Mouse (Mus musculus) testis, adult 2 months (tissue): ENCODE results near the gene Akr1d1. TPM values are rescaled to one million over a fixed set of nuclear protein-coding genes. Genes with fewer than 3 reads are reported as not detected.
A peak's percentile ranks its signal among the peaks of the same experiment; 100 is the strongest.

Source experiments
- H3K27ac ChIP-seq: fragments of 200-500 bp; 2 replicates; pipeline ENCODE4 v1.5.1; 2012; ENCODE audit warnings: low read depth, low read length; ENCODE audit not compliant: control insufficient read depth, insufficient read depth
- H3K27me3 ChIP-seq: fragments of 200-500 bp; 2 replicates; pipeline ENCODE4 v1.6.1; 2012; ENCODE audit warnings: mild to moderate bottlenecking, low read length, moderate library complexity; ENCODE audit not compliant: control insufficient read depth, insufficient read depth
- H3K36me3 ChIP-seq: fragments of 200-500 bp; 2 replicates; pipeline ENCODE4 v1.6.1; 2012; ENCODE audit warnings: mild to moderate bottlenecking, low read length; ENCODE audit not compliant: control insufficient read depth, insufficient read depth
- H3K4me1 ChIP-seq: fragments of 200-500 bp; 2 replicates; pipeline ENCODE4 v1.6.1; 2012; ENCODE audit warnings: low read length; ENCODE audit not compliant: control insufficient read depth, insufficient read depth
- H3K4me3 ChIP-seq: fragments of 200-500 bp; 2 replicates; pipeline ENCODE4 v1.5.1; 2012; ENCODE audit warnings: low read depth, mild to moderate bottlenecking, low read length, moderate library complexity, mixed read lengths; ENCODE audit not compliant: control insufficient read depth
- CTCF ChIP-seq: fragments of 200-500 bp; IDR thresholded peaks from 2 replicates; pipeline ENCODE4 v1.5.1; 2012; ENCODE audit warnings: low read depth, mild to moderate bottlenecking, inconsistent platforms, low read length, moderate library complexity; ENCODE audit not compliant: control insufficient read depth, insufficient read depth, insufficient replicate concordance
- POLR2A ChIP-seq: fragments of 200-500 bp; IDR thresholded peaks from 2 replicates; pipeline ENCODE4 v1.6.1; 2012; ENCODE audit warnings: low read depth, mild to moderate bottlenecking, inconsistent platforms, low read length, moderate library complexity; ENCODE audit not compliant: control insufficient read depth
- polyA plus RNA-seq: library from polyadenylated mRNA; depleted of rRNA; stranded (reverse); fragments of >200 nt; gene quantifications from 2 replicates; pipeline ENCODE4 v1.2.3, GENCODE M21; 2012

Akr1d1 gene
- polyA plus RNA-seq, 1 experiment, result not detected

DNA sequence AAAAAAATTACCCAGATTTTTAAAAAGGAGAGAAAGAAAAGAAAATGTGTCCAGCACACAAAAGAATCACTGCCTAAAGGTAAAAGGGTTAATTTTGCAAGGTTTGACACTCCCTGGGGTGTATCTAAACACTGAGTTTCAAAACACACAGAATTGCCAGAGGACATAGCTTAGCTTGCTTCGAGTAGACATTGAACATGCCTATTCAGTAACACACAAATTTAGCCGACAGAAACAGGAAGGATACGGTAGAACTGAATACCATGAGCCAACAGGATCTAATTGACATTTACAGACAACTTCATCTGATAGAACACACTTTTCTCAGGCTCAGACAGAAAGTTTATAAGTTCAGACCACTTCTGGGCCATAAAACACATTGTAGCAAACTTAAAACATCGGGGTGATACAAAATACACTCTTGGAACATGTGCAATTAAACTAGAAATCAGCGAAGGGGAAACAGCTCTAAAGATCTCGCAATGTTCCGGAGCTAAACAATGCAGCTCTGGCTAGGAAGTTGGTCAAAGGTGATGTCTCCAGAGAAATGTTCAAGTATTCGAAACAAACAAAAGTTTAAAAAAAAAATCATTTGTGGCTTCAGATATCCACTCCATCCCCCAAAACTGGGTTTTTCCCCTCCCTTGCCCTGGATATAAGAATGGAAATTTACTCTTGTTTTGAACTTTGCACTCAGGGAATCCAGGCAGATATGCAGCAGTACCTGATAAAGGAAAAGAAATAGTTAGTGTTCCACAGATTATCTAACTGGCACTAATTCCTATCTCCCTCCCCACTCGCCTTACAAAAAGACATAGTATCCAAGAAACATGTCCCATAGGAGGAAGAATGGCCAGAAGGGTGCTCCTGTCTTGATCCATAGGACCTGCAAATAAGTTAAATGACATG is 73.1 kb downstream of the Akr1d1 start:
- Histone ChIP-seq H3K27me3 (no peaks in the 10 kb centered on the region), H3K4me3 (no peak overlapping the region), H3K4me1 (no peaks in the 10 kb centered on the region), H3K36me3 (no peaks in the 10 kb centered on the region), H3K27ac (no peak overlapping the region)
- no peak for TF ChIP-seq CTCF
- TF ChIP-seq POLR2A, result no peak

- Histone ChIP-seq H3K27ac (no peak overlapping the region), H3K36me3 (no peaks in the 10 kb centered on the region), H3K4me1 (no peaks in the 10 kb centered on the region), H3K27me3 (no peaks in the 10 kb centered on the region), H3K4me3 (no peak overlapping the region)
- TF ChIP-seq POLR2A, result no peak
- TF ChIP-seq CTCF, result no peak
These were observed 74.4 kb downstream of the Akr1d1 start for GRCm38 (mm10) chr6:37604178-37604883.

GRCm38 (mm10) chr6:37604884-37605269 is 74.9 kb downstream of the Akr1d1 start:
- Histone ChIP-seq H3K36me3 (no peaks in the 10 kb centered on the region), H3K4me1 (no peaks in the 10 kb centered on the region), H3K27ac (no peak overlapping the region), H3K4me3 (no peak overlapping the region), H3K27me3 (no peaks in the 10 kb centered on the region)
- no peak for TF ChIP-seq POLR2A

DNA sequence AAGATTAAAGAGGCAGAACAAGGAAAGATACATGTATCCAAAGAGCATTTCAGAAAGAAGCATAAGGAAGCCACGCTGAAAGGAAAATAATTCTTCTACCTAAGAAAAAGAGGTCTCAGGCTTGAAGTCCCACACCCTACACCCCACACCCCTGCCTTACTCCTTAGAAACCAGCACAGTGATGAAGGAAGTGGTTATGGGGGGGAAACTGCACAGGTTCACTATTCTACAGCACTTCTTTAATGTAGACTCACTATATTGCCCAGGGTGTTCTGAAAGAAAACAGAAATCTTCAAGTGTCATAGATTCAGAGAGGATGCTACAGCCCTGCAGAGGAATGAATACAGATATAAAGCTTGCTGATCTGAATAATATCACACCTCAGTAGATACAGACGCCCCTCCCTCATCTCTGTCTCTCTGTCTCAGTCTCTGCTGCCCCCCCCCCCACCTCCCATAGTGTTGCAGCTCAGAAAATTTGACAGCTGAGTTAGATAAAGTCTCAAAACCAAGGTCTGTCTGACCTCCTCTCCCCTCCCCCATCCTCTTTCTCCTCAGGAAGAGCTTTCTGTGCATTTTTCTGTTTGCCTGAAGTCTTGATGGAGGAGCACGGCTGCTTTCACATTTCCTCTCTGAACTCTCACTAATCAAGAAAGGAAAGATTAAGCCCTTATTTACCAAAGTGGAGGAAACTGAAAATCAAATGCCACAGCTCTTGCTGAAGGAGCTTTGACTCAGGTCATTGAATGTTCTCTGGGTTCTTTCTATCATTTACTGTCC is 77.7 kb downstream of the Akr1d1 start:
- Histone ChIP-seq H3K27ac (no peak overlapping the region), H3K4me1 (peaks cover 2% of the 10 kb centered on the region; the same call in 1 of the 2 replicates), H3K36me3 (no peaks in the 10 kb centered on the region), H3K4me3 (no peak overlapping the region), H3K27me3 (no peaks in the 10 kb centered on the region)
- no peak for TF ChIP-seq POLR2A
- TF ChIP-seq CTCF, result no peak

DNA sequence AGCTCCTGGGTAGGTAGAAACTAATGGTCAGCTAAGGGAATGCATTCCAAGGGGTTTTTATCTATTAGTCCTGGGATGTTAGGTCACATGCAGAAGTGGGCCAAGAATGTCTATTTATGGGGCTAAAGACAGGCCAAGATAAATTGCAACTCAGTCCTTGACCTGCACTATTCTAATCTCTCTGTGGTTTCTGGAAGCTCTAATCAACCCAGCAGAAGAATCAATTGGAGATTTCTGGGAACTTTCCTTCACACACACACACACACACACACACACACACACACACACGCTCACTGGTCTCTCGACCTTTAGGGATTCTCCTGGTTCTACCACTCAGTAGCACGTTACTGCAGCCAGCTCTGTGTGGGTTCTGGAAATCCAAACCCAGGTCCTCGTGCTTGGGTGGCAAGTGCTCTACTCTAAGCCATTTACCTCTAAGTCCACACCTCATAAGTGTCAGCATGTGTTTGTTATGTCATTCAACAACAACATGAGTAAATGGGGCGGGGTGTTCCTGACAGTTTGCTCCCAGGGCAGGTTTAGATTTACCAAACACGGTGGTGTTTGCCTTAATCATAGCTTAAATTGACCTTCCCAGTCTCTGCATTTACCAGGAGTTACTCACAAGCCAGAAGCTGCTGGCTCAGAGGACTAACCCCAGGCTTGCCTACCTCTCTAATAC is 82.8 kb downstream of the Akr1d1 start:
- peaks cover 2% of the 10 kb centered on the region; the same call in 1 of the 2 replicates for H3K4me1 ChIP-seq
- no peak for TF ChIP-seq POLR2A
- no peak for TF ChIP-seq CTCF

GRCm38 (mm10) chr6:37615490-37615889 is 85.5 kb downstream of the Akr1d1 start:
- no peaks in the 10 kb centered on the region; the same call in 1 of the 2 replicates for H3K4me1 ChIP-seq
- H3K4me3 ChIP-seq, result no peak overlapping the region
- no peak overlapping the region for H3K27ac ChIP-seq
- no peak for TF ChIP-seq POLR2A
- no peak for TF ChIP-seq CTCF
- H3K36me3 ChIP-seq, result no peaks in the 10 kb centered on the region
- H3K27me3 ChIP-seq, result no peaks in the 10 kb centered on the region

More for the DNA sequence above, 82.8 kb downstream of the Akr1d1 start:
- no peaks in the 10 kb centered on the region for H3K27me3 ChIP-seq
- H3K36me3 ChIP-seq, result no peaks in the 10 kb centered on the region
- no peak overlapping the region for H3K27ac ChIP-seq
- peak overlapping the region; percentile 14; the same call in 1 of the 2 replicates for H3K4me3 ChIP-seq

DNA sequence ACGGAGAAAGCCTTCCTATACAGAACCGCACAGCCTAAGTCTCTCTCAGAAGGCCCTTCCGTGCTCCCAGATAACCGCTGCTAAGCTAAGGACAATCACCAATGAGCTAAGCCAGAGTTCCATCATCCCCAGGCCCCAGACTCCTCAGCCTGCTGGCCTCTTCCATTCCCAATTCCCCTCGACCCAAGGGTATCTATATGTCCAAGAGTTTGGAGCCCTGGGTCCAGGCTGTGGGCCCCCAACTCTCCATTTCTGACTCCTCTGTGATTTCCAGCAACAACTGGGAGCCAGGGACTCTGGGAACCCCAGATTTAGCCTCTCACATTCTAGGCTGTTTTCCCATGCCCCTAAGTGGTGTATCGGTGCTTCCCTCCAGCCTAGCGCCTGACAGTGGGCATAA is 86.2 kb downstream of the Akr1d1 start:
- no peak overlapping the region for H3K4me3 ChIP-seq

More for the DNA sequence above, 86.2 kb downstream of the Akr1d1 start:
- Histone ChIP-seq H3K27me3 (no peaks in the 10 kb centered on the region), H3K36me3 (no peaks in the 10 kb centered on the region), H3K27ac (no peak overlapping the region), H3K4me1 (no peaks in the 10 kb centered on the region)
- TF ChIP-seq CTCF (no peak), POLR2A (no peak)
